Mouse (Mus musculus) lung, postnatal 0 days (tissue): ENCODE measurements around the gene Lekr1.

Experiments
- CTCF ChIP-seq: IDR thresholded peaks from 2 replicates; pipeline ENCODE4 v1.5.1; 2016; ENCODE audit warnings: antibody characterized with exemption, mild to moderate bottlenecking
- EP300 ChIP-seq: IDR thresholded peaks from 2 replicates; pipeline ENCODE4 v1.6.1; 2016; ENCODE audit warnings: antibody characterized with exemption, mild to moderate bottlenecking, control low read depth

- TF ChIP-seq CTCF (no peak; the same call in 1 of the 2 replicates), EP300 (no peak)
Observed at GRCm38 (mm10) chr3:65782246-65782645, 116.2 kb downstream of the Lekr1 start.
